Mouse (Mus musculus): ENCODE results near the gene Mcts2. TPM values are rescaled to one million over a fixed set of nuclear protein-coding genes. Genes with fewer than 3 reads are reported as not detected.
A peak's percentile ranks its signal among the peaks of the same experiment; 100 is the strongest.
"Not testable (repeated sequence)": the region's sequence is repeated elsewhere in the genome, so short reads cannot be mapped to it uniquely, and the experiment has no call there.

The Mcts2 gene
- polyA plus RNA-seq, 1 experiment from 2014 or later, result 25.1 TPM

GRCm38 (mm10) chr2:152666191-152666590, 20.6 kb upstream of the Mcts2 start:
- 65% methylated on average over 3 of the region's 3 CpGs for WGBS
- not testable (repeated sequence) for H3K27me3 ChIP-seq (replicated peaks; ENCODE audit: control insufficient read depth, insufficient read depth, low read length); H3K27ac ChIP-seq (ENCODE audit: low read length); H3K9ac ChIP-seq (ENCODE audit: low read depth, low read length); H3K4me2 ChIP-seq (ENCODE audit: low read depth, low read length); H3K36me3 ChIP-seq (ENCODE audit: control insufficient read depth, insufficient read depth, low read length); H3K9me3 ChIP-seq (ENCODE audit: control insufficient read depth, low read length); ATAC-seq; H3K4me3 ChIP-seq (ENCODE audit: low read length)
- peaks cover 11% of the 10 kb centered on the region for H3K4me1 ChIP-seq (ENCODE audit: control insufficient read depth, insufficient read depth, low read length)

DNA sequence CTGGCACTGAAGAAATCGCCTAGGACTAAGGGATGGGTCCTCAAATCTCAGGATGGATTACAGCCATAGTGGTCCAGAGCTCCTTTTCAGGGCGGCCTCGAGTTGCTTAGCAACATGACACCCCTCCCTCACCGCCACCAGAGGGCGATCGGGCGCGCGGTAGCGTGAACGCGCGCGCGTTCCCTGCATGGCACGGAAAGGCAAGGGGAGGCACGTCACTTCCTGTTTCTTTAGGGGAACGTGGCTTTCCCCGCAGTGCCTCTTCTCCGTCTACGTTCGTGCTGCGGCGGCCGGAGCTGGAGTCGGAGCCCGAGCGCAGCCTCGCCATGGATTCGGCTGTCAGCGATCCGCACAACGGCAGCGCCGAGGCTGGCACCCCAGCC, 17.6 kb upstream of the Mcts2 start, which contains the start of gene H13:
H13 (plus strand) TSS at position 206 of the 383 bp plus-strand sequence.
- H3K4me1 ChIP-seq (ENCODE audit: control insufficient read depth, insufficient read depth, low read length), result peaks cover 37% of the 10 kb centered on the region
- under 1% methylated on average over 35 of the region's 35 CpGs for WGBS
- H3K4me3 ChIP-seq (ENCODE audit: low read length), result peak within 1 kb of the TSS; percentile 93
- peak within 1 kb of the TSS; percentile 99 for H3K9ac ChIP-seq (ENCODE audit: low read depth, low read length)
- no peaks in the 10 kb centered on the region for H3K9me3 ChIP-seq (ENCODE audit: control insufficient read depth, low read length)
- peak; percentile 75 for ATAC-seq
- H3K4me2 ChIP-seq (ENCODE audit: low read depth, low read length), result peak within 1 kb of the TSS; percentile 88
- H3K27me3 ChIP-seq (replicated peaks; ENCODE audit: control insufficient read depth, insufficient read depth, low read length), result no peaks in the 10 kb centered on the region
- H3K27ac ChIP-seq (ENCODE audit: low read length), result peak within 1 kb of the TSS; percentile 94
- H3K36me3 ChIP-seq (ENCODE audit: control insufficient read depth, insufficient read depth, low read length), result 0 out of 2 replicates have a peak, but pooled peaks cover 4% of the 10 kb centered on the region

- Histone ChIP-seq H3K27me3 (replicated peaks; ENCODE audit: control insufficient read depth, insufficient read depth, low read length) (no peaks in the 10 kb centered on the region), H3K27ac (ENCODE audit: low read length) (peak overlapping the region; percentile 94), H3K9me3 (ENCODE audit: control insufficient read depth, low read length) (no peaks in the 10 kb centered on the region), H3K9ac (ENCODE audit: low read depth, low read length) (peak overlapping the region; percentile 99), H3K4me1 (ENCODE audit: control insufficient read depth, insufficient read depth, low read length) (peaks cover 38% of the 10 kb centered on the region), H3K4me2 (ENCODE audit: low read depth, low read length) (peak overlapping the region; percentile 88), H3K4me3 (ENCODE audit: low read length) (peak overlapping the region; percentile 93), H3K36me3 (ENCODE audit: control insufficient read depth, insufficient read depth, low read length) (0 out of 2 replicates have a peak, but pooled peaks cover 4% of the 10 kb centered on the region)
- under 1% methylated on average over 45 of the region's 46 CpGs for WGBS
- peak; percentile 73 for ATAC-seq
These were observed 17.0 kb upstream of the Mcts2 start for GRCm38 (mm10) chr2:152669639-152670484.

- no peaks in the 10 kb centered on the region for H3K9me3 ChIP-seq (ENCODE audit: control insufficient read depth, low read length)
These were observed 15.7 kb upstream of the Mcts2 start for GRCm38 (mm10) chr2:152670983-152671641.

DNA sequence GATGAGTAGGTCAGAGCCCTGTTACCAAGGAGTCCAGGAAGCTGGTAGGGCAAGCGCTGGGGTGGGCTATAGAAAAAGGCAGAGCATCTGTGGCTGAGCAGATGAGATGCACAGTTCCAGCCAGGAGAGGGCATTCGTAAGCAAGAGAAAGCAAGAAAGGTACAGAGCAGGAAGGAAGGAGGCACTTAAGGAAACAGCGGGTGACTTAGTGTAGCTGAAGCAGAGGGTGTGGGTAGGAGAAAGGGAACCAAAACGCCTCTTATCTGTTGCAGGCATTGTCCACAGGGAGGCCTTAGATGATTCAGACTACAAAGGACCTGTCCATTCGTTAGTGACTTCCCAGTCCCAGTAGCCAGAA, 15.2 kb upstream of the Mcts2 start:
- H3K4me2 ChIP-seq (ENCODE audit: low read depth, low read length), result peak overlapping the region; percentile 88
- H3K9ac ChIP-seq (ENCODE audit: low read depth, low read length), result peak overlapping the region; percentile 99; the same call in 1 of the 2 replicates
- H3K27me3 ChIP-seq (replicated peaks; ENCODE audit: control insufficient read depth, insufficient read depth, low read length), result no peaks in the 10 kb centered on the region
- peaks cover 44% of the 10 kb centered on the region for H3K4me1 ChIP-seq (ENCODE audit: control insufficient read depth, insufficient read depth, low read length)
- H3K36me3 ChIP-seq (ENCODE audit: control insufficient read depth, insufficient read depth, low read length), result peaks cover 13% of the 10 kb centered on the region; the same call in 1 of the 2 replicates
- ATAC-seq, result peak; percentile 46
- WGBS, result 15% methylated on average over 5 of the region's 5 CpGs
- no peaks in the 10 kb centered on the region for H3K9me3 ChIP-seq (ENCODE audit: control insufficient read depth, low read length)
- H3K4me3 ChIP-seq (ENCODE audit: low read length), result peak overlapping the region; percentile 93; the same call in 1 of the 2 replicates
- no peak overlapping the region for H3K27ac ChIP-seq (ENCODE audit: low read length)

More at GRCm38 (mm10) chr2:152670983-152671641, 15.7 kb upstream of the Mcts2 start:
- Histone ChIP-seq H3K36me3 (ENCODE audit: control insufficient read depth, insufficient read depth, low read length) (peaks cover 13% of the 10 kb centered on the region; the same call in 1 of the 2 replicates), H3K4me1 (ENCODE audit: control insufficient read depth, insufficient read depth, low read length) (peaks cover 44% of the 10 kb centered on the region), H3K4me3 (ENCODE audit: low read length) (peak overlapping the region; percentile 93), H3K27ac (ENCODE audit: low read length) (peak overlapping the region; percentile 6; the same call in 1 of the 2 replicates), H3K9ac (ENCODE audit: low read depth, low read length) (peak overlapping the region; percentile 99), H3K27me3 (replicated peaks; ENCODE audit: control insufficient read depth, insufficient read depth, low read length) (no peaks in the 10 kb centered on the region), H3K4me2 (ENCODE audit: low read depth, low read length) (peak overlapping the region; percentile 88)
- WGBS, result 47% methylated on average over 9 of the region's 9 CpGs
- no peak for ATAC-seq

DNA sequence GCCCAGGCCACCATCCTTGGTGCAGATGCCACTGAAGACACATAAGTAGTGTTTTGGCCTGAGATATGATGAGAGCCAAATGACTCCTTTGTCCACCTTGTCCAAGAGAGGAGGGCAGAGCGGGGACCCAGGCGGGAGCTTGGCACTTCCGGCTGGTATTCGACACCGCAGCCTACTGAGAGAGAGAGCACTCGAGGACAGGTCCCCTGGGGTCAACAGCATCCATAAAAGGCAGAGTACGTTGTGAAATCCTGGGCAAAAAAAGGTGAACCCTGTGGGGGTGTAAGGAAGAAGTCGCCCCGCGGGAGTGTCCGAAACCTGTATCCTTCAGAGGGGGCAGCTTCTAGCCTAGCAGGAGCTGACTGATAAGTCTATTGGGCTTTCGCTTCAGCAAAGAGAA, 14.7 kb upstream of the Mcts2 start:
- no peaks in the 10 kb centered on the region for H3K27me3 ChIP-seq (replicated peaks; ENCODE audit: control insufficient read depth, insufficient read depth, low read length)
- H3K4me2 ChIP-seq (ENCODE audit: low read depth, low read length), result peak overlapping the region; percentile 88; the same call in 1 of the 2 replicates
- ATAC-seq, result no peak
- peaks cover 44% of the 10 kb centered on the region for H3K4me1 ChIP-seq (ENCODE audit: control insufficient read depth, insufficient read depth, low read length)
- H3K4me3 ChIP-seq (ENCODE audit: low read length), result 0 out of 2 replicates have a peak overlapping the region, but pooled peaks have one; percentile 7
- peaks cover 13% of the 10 kb centered on the region; the same call in 1 of the 2 replicates for H3K36me3 ChIP-seq (ENCODE audit: control insufficient read depth, insufficient read depth, low read length)
- no peaks in the 10 kb centered on the region for H3K9me3 ChIP-seq (ENCODE audit: control insufficient read depth, low read length)
- peak overlapping the region; percentile 30; the same call in 1 of the 2 replicates for H3K9ac ChIP-seq (ENCODE audit: low read depth, low read length)
- WGBS, result 78% methylated on average over 12 of the region's 12 CpGs
- no peak overlapping the region for H3K27ac ChIP-seq (ENCODE audit: low read length)

GRCm38 (mm10) chr2:152674148-152674547, 12.7 kb upstream of the Mcts2 start:
- WGBS, result 61% methylated on average over 11 of the region's 11 CpGs
- Histone ChIP-seq H3K9me3 (ENCODE audit: control insufficient read depth, low read length) (no peaks in the 10 kb centered on the region), H3K9ac (ENCODE audit: low read depth, low read length) (0 out of 2 replicates have a peak overlapping the region, but pooled peaks have one; percentile 14), H3K4me1 (ENCODE audit: control insufficient read depth, insufficient read depth, low read length) (peaks cover 44% of the 10 kb centered on the region), H3K27ac (ENCODE audit: low read length) (no peak overlapping the region; the same call in 1 of the 2 replicates), H3K4me2 (ENCODE audit: low read depth, low read length) (no peak overlapping the region), H3K36me3 (ENCODE audit: control insufficient read depth, insufficient read depth, low read length) (peaks cover 13% of the 10 kb centered on the region; the same call in 1 of the 2 replicates), H3K4me3 (ENCODE audit: low read length) (no peak overlapping the region), H3K27me3 (replicated peaks; ENCODE audit: control insufficient read depth, insufficient read depth, low read length) (no peaks in the 10 kb centered on the region)
- ATAC-seq, result peak; percentile 61

DNA sequence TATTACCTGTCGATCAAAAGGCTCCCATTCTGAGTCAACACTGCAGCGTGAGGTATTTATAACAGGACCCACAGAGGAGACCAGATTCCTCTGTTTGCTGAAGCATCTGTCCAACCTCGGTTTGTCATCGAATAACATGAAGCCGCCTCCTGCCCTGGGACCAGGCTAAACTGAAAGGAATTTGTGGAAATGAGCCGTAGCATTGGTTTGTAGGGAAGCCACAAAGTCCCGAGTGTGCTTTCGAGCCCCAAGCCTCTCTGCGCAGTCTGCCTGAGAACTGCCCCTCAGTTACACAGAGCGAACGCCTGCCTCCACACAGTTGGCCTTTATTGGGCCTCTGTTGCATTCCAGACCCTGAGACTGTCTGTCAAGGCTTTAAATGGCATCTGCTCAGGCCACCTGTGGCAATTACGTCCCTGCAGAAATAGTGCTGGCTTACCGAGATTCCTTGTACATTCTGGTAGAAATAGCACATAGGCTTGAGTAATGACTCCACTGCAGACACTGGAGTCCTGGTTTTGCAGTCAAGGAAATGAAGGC, 11.5 kb upstream of the Mcts2 start:
- ATAC-seq, result no peak
- Histone ChIP-seq H3K9me3 (ENCODE audit: control insufficient read depth, low read length) (no peaks in the 10 kb centered on the region), H3K27ac (ENCODE audit: low read length) (no peak overlapping the region), H3K27me3 (replicated peaks; ENCODE audit: control insufficient read depth, insufficient read depth, low read length) (no peaks in the 10 kb centered on the region), H3K4me3 (ENCODE audit: low read length) (no peak overlapping the region), H3K4me1 (ENCODE audit: control insufficient read depth, insufficient read depth, low read length) (peaks cover 41% of the 10 kb centered on the region), H3K36me3 (ENCODE audit: control insufficient read depth, insufficient read depth, low read length) (peaks cover 17% of the 10 kb centered on the region; the same call in 1 of the 2 replicates), H3K9ac (ENCODE audit: low read depth, low read length) (no peak overlapping the region), H3K4me2 (ENCODE audit: low read depth, low read length) (no peak overlapping the region)
- 74% methylated on average over 13 of the region's 13 CpGs for WGBS

- Histone ChIP-seq H3K9me3 (ENCODE audit: control insufficient read depth, low read length) (no peaks in the 10 kb centered on the region), H3K27me3 (replicated peaks; ENCODE audit: control insufficient read depth, insufficient read depth, low read length) (no peaks in the 10 kb centered on the region), H3K4me2 (ENCODE audit: low read depth, low read length) (no peak overlapping the region), H3K4me3 (ENCODE audit: low read length) (no peak overlapping the region), H3K36me3 (ENCODE audit: control insufficient read depth, insufficient read depth, low read length) (peaks cover 28% of the 10 kb centered on the region), H3K4me1 (ENCODE audit: control insufficient read depth, insufficient read depth, low read length) (peaks cover 12% of the 10 kb centered on the region), H3K27ac (ENCODE audit: low read length) (no peak overlapping the region), H3K9ac (ENCODE audit: low read depth, low read length) (no peak overlapping the region)
- WGBS, result 50% methylated on average over 3 of the region's 3 CpGs
- ATAC-seq, result no peak
These were observed 8.5 kb upstream of the Mcts2 start for GRCm38 (mm10) chr2:152678302-152678701.
